Mouse (Mus musculus) CH12F3 (cell line): ENCODE results near the gene Tab1.

Source experiments
- in situ Hi-C: fragments of 300-500 bp; cut with MboI; formaldehyde crosslinking; loops from 2 replicates; pipeline ENCODE4 v1.14.3; 2020; ENCODE audit warnings: low sequenced_read_pairs

The Tab1 gene

DNA sequence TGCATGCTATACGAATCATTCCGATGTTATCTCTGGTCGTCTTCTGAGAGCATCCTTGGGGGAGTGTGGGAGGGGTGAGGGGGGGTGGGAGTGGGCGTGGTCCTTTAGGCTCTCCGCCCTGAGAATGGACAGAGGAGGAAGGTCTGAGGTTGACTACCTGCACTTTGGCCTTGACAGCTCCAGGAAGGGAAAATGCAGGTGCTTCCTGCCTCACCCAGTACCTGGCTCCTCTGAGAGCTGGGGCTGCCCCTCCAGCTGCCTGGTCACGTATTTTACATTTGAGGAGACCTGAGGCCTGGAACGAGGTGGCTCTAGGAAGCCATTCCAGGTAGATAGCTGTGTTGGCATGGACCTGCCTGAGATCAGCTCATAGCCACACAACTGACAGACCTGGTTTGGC, 59.9 kb downstream of the Tab1 start:
- in situ Hi-C loops = no loop called here

GRCm38 (mm10) chr15:80199556-80199955, 66.6 kb downstream of the Tab1 start:
- in situ Hi-C loops = no loop called here

GRCm38 (mm10) chr15:80202111-80202775, 69.3 kb downstream of the Tab1 start:
- in situ Hi-C loops = no loop called here

- in situ Hi-C loops = no loop called here
These were observed 70.5 kb downstream of the Tab1 start for GRCm38 (mm10) chr15:80203406-80203805.

- in situ Hi-C loops = no loop called here
These were observed 73.2 kb downstream of the Tab1 start for GRCm38 (mm10) chr15:80206057-80206565.

- in situ Hi-C loops = no loop called here
These were observed 75.5 kb downstream of the Tab1 start for GRCm38 (mm10) chr15:80208446-80208845.
